Mouse (Mus musculus): ENCODE data around the gene Zfp14.

The Zfp14 gene

GRCm38 (mm10) chr7:30028572-30028971 lies 22.6 kb downstream of the Zfp14 start:
- DNase-seq (ENCODE audit: low read depth, low spot score) = no peak

- no peak for DNase-seq (ENCODE audit: low read depth, low spot score)
Measured at GRCm38 (mm10) chr7:30027331-30027730, 23.8 kb downstream of the Zfp14 start.

GRCm38 (mm10) chr7:30025358-30025757 lies 25.8 kb downstream of the Zfp14 start:
- no peak for DNase-seq (ENCODE audit: low read depth, low spot score)

DNA sequence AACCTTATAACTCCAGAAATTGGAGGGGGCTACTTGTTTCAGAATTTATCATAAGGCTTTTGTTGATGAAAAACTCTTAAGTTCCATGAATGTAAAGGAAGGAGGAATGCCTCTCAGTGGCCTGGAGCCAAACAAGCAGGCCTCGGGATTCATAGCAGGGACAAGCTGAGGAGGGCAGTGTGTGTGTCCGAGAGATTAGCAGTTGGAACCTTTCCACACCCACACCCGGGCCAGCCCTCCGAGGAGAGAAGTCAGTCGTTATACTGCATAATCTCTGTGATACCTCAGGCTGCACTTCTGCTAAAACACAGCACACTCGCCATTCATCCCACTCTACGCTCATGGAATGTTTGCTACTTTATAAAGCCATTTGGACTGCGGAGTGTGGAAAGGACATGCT lies 27.4 kb downstream of the Zfp14 start:
- no peak for DNase-seq (ENCODE audit: low read depth, low spot score)

- DNase-seq (ENCODE audit: low read depth, low spot score) = no peak
Measured at GRCm38 (mm10) chr7:30023324-30023723, 27.9 kb downstream of the Zfp14 start.

DNA sequence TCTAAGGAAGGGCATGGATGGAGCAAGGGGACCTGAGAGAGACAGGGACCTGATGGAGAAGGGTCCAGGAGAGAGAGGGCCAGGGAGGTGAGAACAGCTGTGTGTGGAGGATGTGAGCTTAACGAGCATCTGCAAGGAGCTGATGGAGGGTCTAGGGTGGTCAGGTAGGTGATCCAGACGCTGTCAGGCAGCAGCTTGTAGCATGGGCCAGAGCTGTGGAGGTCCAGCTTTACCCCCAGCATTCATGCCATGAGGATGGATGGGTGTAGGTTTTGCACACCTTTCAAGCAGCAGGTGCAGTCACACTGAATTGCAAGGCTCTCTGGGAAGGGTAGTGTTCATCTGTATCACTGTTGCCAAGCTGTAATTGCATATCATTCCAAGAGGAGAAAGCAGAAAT lies 31.6 kb downstream of the Zfp14 start:
- no peak for DNase-seq (ENCODE audit: low read depth, low spot score)

DNA sequence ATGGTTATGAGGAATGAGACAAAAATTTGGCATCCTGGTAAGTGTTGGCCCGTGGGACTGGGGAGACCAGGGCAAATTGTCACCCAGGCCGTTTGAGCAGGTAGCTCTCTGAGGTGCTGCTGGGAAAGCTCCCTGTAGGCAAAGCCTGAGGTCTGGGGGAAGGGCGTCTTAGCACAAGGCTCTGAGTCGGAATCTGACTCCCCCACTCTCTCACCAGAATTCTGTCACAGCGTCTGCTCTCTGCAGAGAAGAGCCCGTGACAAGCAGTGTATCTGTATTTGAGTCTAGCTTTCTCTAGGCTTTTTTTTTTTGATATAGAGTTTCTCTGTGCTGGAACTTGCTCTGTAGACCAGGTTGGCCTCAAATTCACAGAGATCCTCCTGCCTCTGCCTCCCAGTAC lies 34.0 kb downstream of the Zfp14 start:
- no peak for DNase-seq (ENCODE audit: low read depth, low spot score)

- peak; percentile 69 for DNase-seq (ENCODE audit: low read depth, low spot score)
Measured at GRCm38 (mm10) chr7:30012956-30013363, 38.2 kb downstream of the Zfp14 start.

DNA sequence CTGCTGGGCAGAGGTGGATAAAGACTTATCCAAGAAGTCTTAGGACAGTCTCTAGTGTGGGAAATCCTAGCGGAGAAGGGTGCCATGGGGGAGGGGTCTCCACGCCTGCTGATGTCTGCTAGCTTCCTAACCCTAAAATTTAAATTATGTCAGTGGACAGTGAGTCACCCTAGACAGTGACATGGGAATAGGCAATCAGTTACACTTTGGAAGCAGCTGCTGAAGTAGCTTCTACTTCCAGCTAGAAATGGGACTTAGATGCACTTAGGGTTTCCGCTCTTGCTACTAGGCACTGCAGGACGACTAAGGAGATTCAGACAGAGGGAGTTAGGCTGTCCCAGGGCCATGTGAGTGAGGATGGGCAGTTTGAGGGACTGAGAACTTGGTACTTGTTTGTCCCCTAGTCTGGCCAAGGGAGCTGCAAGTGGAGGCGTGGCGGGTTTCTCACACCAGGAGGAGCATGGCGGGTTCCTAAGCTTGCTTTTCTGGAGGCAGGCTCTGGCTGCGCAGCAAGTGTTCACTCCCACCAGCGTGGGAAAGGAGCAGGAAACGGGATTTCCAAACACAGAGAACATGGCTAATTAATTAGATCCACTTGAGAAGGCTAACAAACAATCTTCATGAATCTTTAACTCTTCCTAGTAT lies 40.5 kb downstream of the Zfp14 start:
- DNase-seq (ENCODE audit: low read depth, low spot score) = peak; percentile 44

DNA sequence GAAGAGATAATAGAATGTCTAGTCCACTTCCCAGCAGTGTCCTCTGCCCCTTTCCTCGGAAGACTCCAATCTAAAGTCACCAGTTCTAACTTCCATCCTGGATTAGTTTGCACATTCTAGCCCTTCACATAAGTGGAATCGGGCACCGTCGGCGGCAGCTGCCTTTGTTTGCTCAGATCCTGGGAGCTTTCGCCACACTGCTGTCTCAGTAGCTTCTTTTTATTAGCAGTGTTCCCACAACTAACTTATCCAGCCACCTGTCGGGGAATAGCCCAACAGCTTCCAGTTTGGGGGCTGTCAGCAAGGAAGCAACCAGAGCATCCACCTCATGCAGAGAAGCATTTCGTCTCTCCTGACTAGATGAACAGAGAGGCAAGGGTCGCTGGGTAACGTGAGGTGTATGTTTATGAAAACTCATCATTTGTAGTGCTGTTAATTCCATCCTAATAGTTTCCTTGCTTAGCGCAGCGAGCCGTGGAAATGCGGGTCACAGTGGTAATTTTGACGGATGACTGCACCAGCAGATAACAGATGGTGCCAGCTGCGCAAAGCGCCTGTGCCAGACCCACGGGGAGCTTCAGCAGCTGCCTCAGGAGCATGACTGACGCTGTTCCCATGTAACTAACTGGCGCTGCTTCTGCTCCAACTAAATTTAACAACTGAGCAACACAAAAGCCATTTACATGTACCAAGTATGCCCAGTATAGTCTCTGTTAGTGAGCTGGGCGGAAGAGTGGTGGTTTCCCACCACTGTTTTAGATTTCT lies 41.7 kb downstream of the Zfp14 start:
- no peak for DNase-seq (ENCODE audit: low read depth, low spot score)

- DNase-seq (ENCODE audit: low read depth, low spot score) = no peak
Measured at GRCm38 (mm10) chr7:30008020-30008690, 43.0 kb downstream of the Zfp14 start.

GRCm38 (mm10) chr7:30007601-30008000 lies 43.6 kb downstream of the Zfp14 start:
- no peak for DNase-seq (ENCODE audit: low read depth, low spot score)

GRCm38 (mm10) chr7:30000601-30001000 lies 50.6 kb downstream of the Zfp14 start:
- no peak for DNase-seq (ENCODE audit: low read depth, low spot score)

DNA sequence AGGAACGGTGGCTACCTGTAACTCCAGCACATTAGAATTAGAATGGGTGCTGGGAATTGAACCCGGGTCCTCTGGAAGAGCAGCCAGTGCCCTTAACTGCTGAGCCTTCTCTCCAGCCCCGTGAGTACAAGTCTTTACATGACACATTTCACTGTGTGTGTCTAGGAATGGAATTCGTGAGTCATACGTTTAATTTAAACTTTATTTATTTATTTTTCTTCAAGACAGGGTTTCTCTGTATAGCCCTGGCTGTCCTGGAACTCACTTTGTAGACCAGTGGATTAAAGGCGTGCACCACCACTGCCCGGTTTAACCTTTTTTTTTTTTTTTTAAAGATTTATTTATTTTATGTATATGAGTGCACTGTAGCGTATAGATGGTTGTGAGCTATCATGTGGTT lies 56.0 kb downstream of the Zfp14 start:
- peak; percentile 19 for DNase-seq (ENCODE audit: low read depth, low spot score)

- DNase-seq (ENCODE audit: low read depth, low spot score) = peak; percentile 54
Measured at GRCm38 (mm10) chr7:29993340-29993739, 57.8 kb downstream of the Zfp14 start.

GRCm38 (mm10) chr7:29992698-29993097 lies 58.5 kb downstream of the Zfp14 start:
- DNase-seq (ENCODE audit: low read depth, low spot score) = peak; percentile 60

DNA sequence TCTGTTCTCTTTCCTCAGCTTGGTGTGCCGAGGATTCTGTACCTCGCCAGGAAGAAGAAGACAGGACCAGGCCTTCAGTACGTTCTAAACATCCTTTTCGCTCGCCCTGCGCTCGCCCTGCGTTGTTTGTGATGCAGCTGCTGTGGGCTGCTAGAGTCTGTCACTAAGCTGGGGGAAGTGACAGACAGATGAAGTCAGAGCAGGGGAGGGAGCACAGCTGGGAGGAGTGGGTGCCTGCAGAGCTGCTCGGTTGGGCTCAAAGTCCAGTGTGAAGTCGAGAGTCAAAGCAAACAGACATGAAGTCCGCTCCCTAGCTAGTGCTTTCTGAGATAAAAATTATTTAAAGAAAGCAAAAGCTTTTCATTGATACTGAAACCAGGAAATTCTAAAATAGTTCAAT lies 62.1 kb downstream of the Zfp14 start:
- no peak for DNase-seq (ENCODE audit: low read depth, low spot score)

DNA sequence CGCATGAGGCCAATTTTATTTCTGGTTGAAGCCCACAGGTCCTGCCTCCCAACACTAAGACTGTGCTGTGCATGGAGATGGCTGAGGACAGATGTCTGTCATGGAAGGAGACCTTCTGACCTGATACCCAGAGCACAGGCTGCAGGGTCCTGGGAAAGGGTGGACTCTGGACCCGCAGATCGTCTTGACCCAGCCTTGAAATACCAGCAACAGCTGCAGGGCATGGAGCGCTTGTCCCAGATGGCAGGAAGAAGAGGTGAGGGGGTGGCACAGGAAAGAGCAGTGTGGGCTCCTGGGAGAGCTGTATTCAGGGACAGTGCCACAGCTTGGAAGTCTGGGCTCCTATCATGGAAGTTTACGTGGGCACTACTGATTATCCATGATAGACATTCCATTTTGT lies 63.6 kb downstream of the Zfp14 start:
- no peak for DNase-seq (ENCODE audit: low read depth, low spot score)
